Mouse (Mus musculus): ENCODE results near the gene Slamf9.
A peak's percentile ranks its signal among the peaks of the same experiment; 100 is the strongest.

The Slamf9 gene

GRCm38 (mm10) chr1:172475054-172475741 lies at the start of gene Slamf9:
Gene Slamf9, plus strand, starts transcription at chr1:172475358.
- DNase-seq (ENCODE audit: low spot score) = no peak

GRCm38 (mm10) chr1:172426419-172426818 lies 48.7 kb upstream of the Slamf9 start:
- no peak for DNase-seq (ENCODE audit: low spot score)

- no peak for DNase-seq (ENCODE audit: low spot score)
Measured at GRCm38 (mm10) chr1:172427841-172428240, 47.3 kb upstream of the Slamf9 start.

- no peak for DNase-seq (ENCODE audit: low spot score)
Measured at GRCm38 (mm10) chr1:172428614-172429013, 46.5 kb upstream of the Slamf9 start.

GRCm38 (mm10) chr1:172430731-172431220 lies 44.4 kb upstream of the Slamf9 start:
- no peak for DNase-seq (ENCODE audit: low spot score)

GRCm38 (mm10) chr1:172431836-172432586 lies 43.1 kb upstream of the Slamf9 start:
- DNase-seq (ENCODE audit: low spot score) = no peak

GRCm38 (mm10) chr1:172432587-172432955 lies 42.6 kb upstream of the Slamf9 start:
- no peak for DNase-seq (ENCODE audit: low spot score)

GRCm38 (mm10) chr1:172433012-172433850 lies 41.9 kb upstream of the Slamf9 start:
- no peak for DNase-seq (ENCODE audit: low spot score)

- DNase-seq (ENCODE audit: low spot score) = no peak
Measured at GRCm38 (mm10) chr1:172433851-172434165, 41.4 kb upstream of the Slamf9 start.

GRCm38 (mm10) chr1:172436785-172437184 lies 38.4 kb upstream of the Slamf9 start:
- DNase-seq (ENCODE audit: low spot score) = no peak

GRCm38 (mm10) chr1:172438621-172439020 lies 36.5 kb upstream of the Slamf9 start:
- no peak for DNase-seq (ENCODE audit: low spot score)

- no peak for DNase-seq (ENCODE audit: low spot score)
Measured at GRCm38 (mm10) chr1:172440521-172440920, 34.6 kb upstream of the Slamf9 start.

GRCm38 (mm10) chr1:172441935-172442445 lies 33.2 kb upstream of the Slamf9 start:
- DNase-seq (ENCODE audit: low spot score) = no peak

- no peak for DNase-seq (ENCODE audit: low spot score)
Measured at GRCm38 (mm10) chr1:172450226-172450625, 24.9 kb upstream of the Slamf9 start.

- no peak for DNase-seq (ENCODE audit: low spot score)
Measured at GRCm38 (mm10) chr1:172450848-172451470, 24.2 kb upstream of the Slamf9 start.

GRCm38 (mm10) chr1:172452911-172453310 lies 22.2 kb upstream of the Slamf9 start:
- DNase-seq (ENCODE audit: low spot score) = no peak

GRCm38 (mm10) chr1:172453810-172454209 lies 21.3 kb upstream of the Slamf9 start:
- DNase-seq (ENCODE audit: low spot score) = no peak

GRCm38 (mm10) chr1:172455416-172455815 lies 19.7 kb upstream of the Slamf9 start:
- peak; percentile 17 for DNase-seq (ENCODE audit: low spot score)

- no peak for DNase-seq (ENCODE audit: low spot score)
Measured at GRCm38 (mm10) chr1:172456001-172456677, 19.0 kb upstream of the Slamf9 start.

GRCm38 (mm10) chr1:172457196-172457595 lies 18.0 kb upstream of the Slamf9 start:
- no peak for DNase-seq (ENCODE audit: low spot score)

- DNase-seq (ENCODE audit: low spot score) = no peak
Measured at GRCm38 (mm10) chr1:172458041-172458440, 17.1 kb upstream of the Slamf9 start.

All from T-cell, adult 2 months (primary cell).